Mouse (Mus musculus): Measurements from ENCODE around the gene Hhip. TPM values are rescaled to one million over a fixed set of nuclear protein-coding genes. Genes with fewer than 3 reads are reported as not detected.
"Not testable (repeated sequence)": the region's sequence is repeated elsewhere in the genome, so short reads cannot be mapped to it uniquely, and the experiment has no call there.

Hhip gene
- polyA plus RNA-seq, 1 experiment from 2014 or later, result 3.1 TPM

- H3K27me3 ChIP-seq (ENCODE audit: insufficient read depth, poor library complexity, severe bottlenecking), result no peaks in the 10 kb centered on the region
- no peaks in the 10 kb centered on the region for H3K36me3 ChIP-seq
- no peak overlapping the region for H3K4me3 ChIP-seq
- no peak overlapping the region for H3K27ac ChIP-seq
- peaks cover 11% of the 10 kb centered on the region for H3K4me1 ChIP-seq
- 45% methylated on average over 3 of the region's 3 CpGs for WGBS
- DNase-seq (ENCODE audit: low spot score), result no peak
- H3K9me3 ChIP-seq, result no peaks in the 10 kb centered on the region
These were observed 25.2 kb downstream of the Hhip start for GRCm38 (mm10) chr8:80032604-80033003.

DNA sequence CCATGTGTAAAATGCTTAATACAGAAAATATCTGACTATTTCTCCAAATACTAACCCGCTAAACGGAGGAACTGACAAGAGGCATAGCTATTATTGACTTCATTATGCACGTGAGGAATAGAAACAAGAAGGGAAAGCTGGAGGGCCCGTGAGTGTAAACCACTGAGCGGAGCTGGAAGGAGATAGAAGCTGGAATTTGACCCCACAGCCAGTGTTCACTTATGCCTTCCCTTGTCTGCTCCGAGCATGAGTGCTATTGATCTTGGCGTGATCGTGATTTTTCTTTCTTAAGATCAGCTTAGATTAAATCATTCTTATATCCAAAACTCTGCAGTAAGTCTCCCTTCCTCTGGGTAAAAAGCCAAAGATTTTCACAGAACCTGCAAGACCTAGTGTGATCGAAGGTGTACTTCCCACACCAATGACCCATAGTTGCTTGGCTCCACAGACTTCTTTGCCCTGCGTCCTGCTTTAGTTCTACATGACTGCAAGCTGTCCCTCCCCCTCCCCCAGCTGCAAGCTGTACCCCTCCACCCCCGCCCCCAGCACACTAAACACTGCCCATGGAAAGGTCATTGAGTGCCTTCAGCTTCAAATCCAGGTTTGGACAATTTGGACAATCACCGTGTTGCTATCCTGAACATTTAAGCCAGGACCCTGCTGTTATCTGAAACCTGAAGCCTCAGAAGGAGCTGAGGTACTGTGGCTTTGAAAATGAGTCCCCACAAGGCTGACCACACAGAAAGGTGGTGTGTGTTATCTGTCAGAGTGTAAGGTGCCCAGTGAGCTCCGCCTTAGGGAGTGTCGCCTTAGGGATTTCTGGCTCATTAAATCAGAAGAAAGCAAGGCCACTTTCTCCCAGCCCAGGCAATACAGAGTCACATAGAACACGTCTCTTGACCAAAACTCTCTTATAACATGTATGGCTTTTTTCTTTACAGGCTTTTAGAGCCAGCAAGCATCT lies 26.2 kb downstream of the Hhip start:
- Histone ChIP-seq H3K27me3 (ENCODE audit: insufficient read depth, poor library complexity, severe bottlenecking) (no peaks in the 10 kb centered on the region), H3K4me3 (no peak overlapping the region), H3K36me3 (no peaks in the 10 kb centered on the region), H3K4me1 (peaks cover 11% of the 10 kb centered on the region), H3K9me3 (no peaks in the 10 kb centered on the region), H3K27ac (no peak overlapping the region)
- WGBS, result 49% methylated on average over 15 of the region's 15 CpGs
- no peak for DNase-seq (ENCODE audit: low spot score)

GRCm38 (mm10) chr8:80029631-80030030 lies 28.2 kb downstream of the Hhip start:
- 69% methylated on average over 6 of the region's 6 CpGs for WGBS
- no peaks in the 10 kb centered on the region for H3K9me3 ChIP-seq
- no peak for DNase-seq (ENCODE audit: low spot score)
- H3K4me3 ChIP-seq, result no peak overlapping the region
- H3K36me3 ChIP-seq, result no peaks in the 10 kb centered on the region
- peaks cover 11% of the 10 kb centered on the region for H3K4me1 ChIP-seq
- H3K27me3 ChIP-seq (ENCODE audit: insufficient read depth, poor library complexity, severe bottlenecking), result no peaks in the 10 kb centered on the region
- no peak overlapping the region for H3K27ac ChIP-seq

- 86% methylated on average over 5 of the region's 5 CpGs for WGBS
- no peaks in the 10 kb centered on the region for H3K36me3 ChIP-seq
- DNase-seq (ENCODE audit: low spot score), result no peak
- no peaks in the 10 kb centered on the region for H3K9me3 ChIP-seq
- H3K27me3 ChIP-seq (ENCODE audit: insufficient read depth, poor library complexity, severe bottlenecking), result no peaks in the 10 kb centered on the region
- H3K27ac ChIP-seq, result no peak overlapping the region
- no peak overlapping the region for H3K4me3 ChIP-seq
- no peaks in the 10 kb centered on the region for H3K4me1 ChIP-seq
These were observed 37.3 kb downstream of the Hhip start for GRCm38 (mm10) chr8:80020469-80020868.

- 81% methylated on average over 2 of the region's 2 CpGs for WGBS
- no peak for DNase-seq (ENCODE audit: low spot score)
- H3K36me3 ChIP-seq, result no peaks in the 10 kb centered on the region
- no peaks in the 10 kb centered on the region for H3K9me3 ChIP-seq
- no peak overlapping the region for H3K27ac ChIP-seq
- no peaks in the 10 kb centered on the region for H3K27me3 ChIP-seq (ENCODE audit: insufficient read depth, poor library complexity, severe bottlenecking)
- H3K4me1 ChIP-seq, result no peaks in the 10 kb centered on the region
- H3K4me3 ChIP-seq, result no peak overlapping the region
These were observed 42.0 kb downstream of the Hhip start for GRCm38 (mm10) chr8:80015818-80016217.

DNA sequence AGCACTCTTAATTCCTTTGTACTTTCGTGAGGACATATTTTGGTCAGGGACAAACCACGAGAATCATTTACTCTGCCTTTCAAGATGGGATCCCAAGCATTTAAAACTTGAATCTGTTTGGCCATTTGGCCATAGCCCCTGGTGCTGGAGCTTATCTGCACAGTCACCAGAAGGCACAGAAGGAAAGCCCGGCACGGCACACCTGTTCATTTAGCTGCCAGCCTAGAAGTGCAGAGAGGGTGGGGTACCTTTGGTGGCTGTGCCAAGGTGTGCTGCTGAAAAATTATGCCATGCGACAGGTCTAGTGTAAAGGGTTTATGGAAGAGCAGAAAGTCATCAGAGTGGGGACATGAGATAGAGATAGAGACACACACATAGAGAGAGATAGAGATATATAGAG lies 53.4 kb downstream of the Hhip start:
- Histone ChIP-seq H3K27ac (no peak overlapping the region), H3K4me1 (no peaks in the 10 kb centered on the region), H3K4me3 (no peak overlapping the region), H3K27me3 (ENCODE audit: insufficient read depth, poor library complexity, severe bottlenecking) (no peaks in the 10 kb centered on the region), H3K9me3 (no peaks in the 10 kb centered on the region), H3K36me3 (no peaks in the 10 kb centered on the region)
- DNase-seq (ENCODE audit: low spot score), result no peak
- 72% methylated on average over 5 of the region's 5 CpGs for WGBS

GRCm38 (mm10) chr8:80002313-80002712 lies 55.5 kb downstream of the Hhip start:
- H3K4me1 ChIP-seq, result no peaks in the 10 kb centered on the region
- H3K9me3 ChIP-seq, result no peaks in the 10 kb centered on the region
- H3K27me3 ChIP-seq (ENCODE audit: insufficient read depth, poor library complexity, severe bottlenecking), result no peaks in the 10 kb centered on the region
- DNase-seq (ENCODE audit: low spot score), result no peak
- no peak overlapping the region for H3K27ac ChIP-seq
- H3K4me3 ChIP-seq, result no peak overlapping the region
- 80% methylated on average over 5 of the region's 5 CpGs for WGBS
- H3K36me3 ChIP-seq, result no peaks in the 10 kb centered on the region

- Histone ChIP-seq H3K4me3 (no peak overlapping the region), H3K36me3 (no peaks in the 10 kb centered on the region), H3K9me3 (no peaks in the 10 kb centered on the region), H3K4me1 (no peaks in the 10 kb centered on the region), H3K27me3 (ENCODE audit: insufficient read depth, poor library complexity, severe bottlenecking) (no peaks in the 10 kb centered on the region), H3K27ac (no peak overlapping the region)
- WGBS, result 71% methylated on average over 6 of the region's 6 CpGs
- no peak for DNase-seq (ENCODE audit: low spot score)
These were observed 62.7 kb downstream of the Hhip start for GRCm38 (mm10) chr8:79995075-79995474.

DNA sequence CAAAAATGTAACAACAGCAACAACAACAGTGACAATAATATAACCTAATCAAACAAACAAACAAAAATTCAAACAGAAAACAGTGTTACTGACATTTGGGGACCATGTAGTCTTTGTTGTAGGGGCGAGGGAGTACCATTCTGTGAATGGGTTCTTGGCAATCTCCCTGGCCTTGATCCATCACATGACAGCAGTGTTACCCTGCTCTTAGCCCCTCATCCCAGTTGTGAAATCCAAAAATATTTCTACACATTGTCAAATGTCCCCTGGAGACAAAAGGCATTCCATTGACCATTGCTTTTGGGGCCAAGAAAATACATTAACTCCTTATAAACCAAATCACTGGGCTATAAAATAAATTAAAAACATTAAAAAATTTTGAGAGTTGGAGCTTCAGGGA lies 64.3 kb downstream of the Hhip start:
- 87% methylated on average over 1 of the region's 1 CpGs for WGBS
- no peaks in the 10 kb centered on the region for H3K9me3 ChIP-seq
- no peak overlapping the region for H3K4me3 ChIP-seq
- no peaks in the 10 kb centered on the region for H3K27me3 ChIP-seq (ENCODE audit: insufficient read depth, poor library complexity, severe bottlenecking)
- no peak for DNase-seq (ENCODE audit: low spot score)
- no peaks in the 10 kb centered on the region for H3K36me3 ChIP-seq
- no peak overlapping the region for H3K27ac ChIP-seq
- H3K4me1 ChIP-seq, result no peaks in the 10 kb centered on the region

DNA sequence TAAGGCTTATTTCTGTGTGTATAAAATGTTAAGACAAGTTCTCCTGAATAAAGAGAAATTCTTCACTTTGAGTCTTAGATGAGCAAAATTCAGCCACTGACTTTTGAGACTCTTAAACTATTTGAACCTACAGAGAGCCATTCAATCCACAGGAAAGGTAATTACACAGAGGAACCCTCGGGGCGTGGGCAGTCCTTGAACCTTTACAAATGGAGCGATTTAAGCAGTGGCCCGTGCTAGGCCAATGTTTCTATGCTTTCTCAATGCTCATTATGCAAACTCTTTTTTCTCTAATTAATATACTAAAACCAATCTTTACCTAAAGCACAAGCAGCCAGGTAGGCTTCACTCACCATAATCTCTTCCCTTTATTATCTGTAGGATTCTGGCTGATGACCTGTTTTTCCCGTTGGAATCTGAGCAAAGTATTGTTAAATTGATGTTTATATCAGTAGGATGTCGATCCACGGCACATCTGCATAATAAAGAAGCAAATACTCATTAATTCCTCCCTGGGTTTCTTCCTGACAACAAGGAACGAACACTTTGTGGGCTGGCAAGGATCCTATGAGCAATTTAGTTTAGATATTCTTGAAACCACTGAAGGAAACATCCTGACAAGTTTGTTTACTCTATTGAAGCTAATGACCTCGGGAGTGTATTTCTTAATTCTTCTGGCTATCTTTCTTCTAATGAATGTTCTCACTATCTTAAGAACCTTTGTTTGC lies 65.5 kb downstream of the Hhip start:
- Histone ChIP-seq H3K4me1 (no peaks in the 10 kb centered on the region), H3K9me3 (no peaks in the 10 kb centered on the region), H3K4me3 (no peak overlapping the region), H3K27me3 (ENCODE audit: insufficient read depth, poor library complexity, severe bottlenecking) (no peaks in the 10 kb centered on the region), H3K36me3 (no peaks in the 10 kb centered on the region), H3K27ac (no peak overlapping the region)
- no peak for DNase-seq (ENCODE audit: low spot score)
- WGBS, result 68% methylated on average over 9 of the region's 9 CpGs

DNA sequence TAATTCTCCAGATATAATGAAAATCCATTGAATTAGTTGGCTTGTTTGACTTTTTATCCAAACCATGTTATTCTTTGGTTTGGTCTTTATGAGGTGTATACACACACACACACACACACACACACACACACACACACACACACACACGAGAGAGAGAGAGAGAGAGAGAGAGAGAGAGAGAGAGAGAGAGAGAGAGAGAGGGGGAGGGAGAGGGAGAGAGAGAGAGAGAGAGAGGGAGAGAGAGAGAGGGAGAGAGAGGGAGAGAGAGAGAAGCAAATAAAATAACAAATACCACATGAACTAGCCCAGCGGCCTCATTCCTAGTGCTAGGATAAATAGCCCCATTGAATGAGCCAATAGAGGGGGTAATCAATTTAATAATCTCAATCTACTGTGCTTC lies 66.4 kb downstream of the Hhip start:
- DNase-seq (ENCODE audit: low spot score); H3K27me3 ChIP-seq (ENCODE audit: insufficient read depth, poor library complexity, severe bottlenecking); H3K9me3 ChIP-seq; H3K4me3 ChIP-seq; H3K36me3 ChIP-seq; H3K27ac ChIP-seq; H3K4me1 ChIP-seq: not testable (repeated sequence)
- WGBS, result 88% methylated on average over 1 of the region's 2 CpGs

DNA sequence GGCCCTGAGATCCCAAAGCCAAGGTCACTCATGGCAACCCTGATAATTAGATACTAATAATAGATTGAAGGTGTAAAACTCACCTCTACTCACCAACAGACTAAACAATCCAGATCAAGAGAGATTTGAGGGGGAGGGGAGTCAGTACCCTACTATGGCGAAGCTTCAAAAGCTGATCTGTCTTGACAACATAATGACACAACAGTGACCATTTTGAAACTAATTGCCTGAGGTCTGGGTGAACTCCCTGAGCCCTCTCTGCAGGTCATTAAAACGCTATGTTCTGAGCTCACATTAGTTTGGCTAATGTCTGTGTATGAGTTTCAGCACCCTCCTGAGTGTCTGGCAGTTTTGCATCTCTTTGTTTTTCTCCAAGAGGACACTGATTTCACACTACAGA lies 72.9 kb downstream of the Hhip start:
- Histone ChIP-seq H3K4me3 (no peak overlapping the region), H3K4me1 (peaks cover 4% of the 10 kb centered on the region; the same call in 1 of the 2 replicates), H3K36me3 (no peaks in the 10 kb centered on the region), H3K27ac (no peak overlapping the region), H3K27me3 (ENCODE audit: insufficient read depth, poor library complexity, severe bottlenecking) (no peaks in the 10 kb centered on the region), H3K9me3 (no peaks in the 10 kb centered on the region)
- DNase-seq (ENCODE audit: low spot score), result no peak
- WGBS, result 53% methylated on average over 2 of the region's 2 CpGs

GRCm38 (mm10) chr8:79982144-79982543 lies 75.7 kb downstream of the Hhip start:
- no peaks in the 10 kb centered on the region for H3K9me3 ChIP-seq
- 63% methylated on average over 4 of the region's 4 CpGs for WGBS

More at GRCm38 (mm10) chr8:79982144-79982543, 75.7 kb downstream of the Hhip start:
- no peak overlapping the region for H3K27ac ChIP-seq
- no peak for DNase-seq (ENCODE audit: low spot score)
- peaks cover 4% of the 10 kb centered on the region; the same call in 1 of the 2 replicates for H3K4me1 ChIP-seq
- H3K4me3 ChIP-seq, result no peak overlapping the region
- no peaks in the 10 kb centered on the region for H3K36me3 ChIP-seq
- no peaks in the 10 kb centered on the region for H3K27me3 ChIP-seq (ENCODE audit: insufficient read depth, poor library complexity, severe bottlenecking)
